Mouse (Mus musculus) embryo, embryonic 9.5 days (tissue): Measurements from ENCODE around the gene Sorbs2.
A peak's percentile ranks its signal among the peaks of the same experiment; 100 is the strongest.
"Not testable (repeated sequence)": the region's sequence is repeated elsewhere in the genome, so short reads cannot be mapped to it uniquely, and the experiment has no call there.

Experiments
- DNase-seq: peaks from one replicate; pipeline ENCODE4 v3.0.0-alpha.2; 2017; ENCODE audit errors: extremely low spot score

The Sorbs2 gene

GRCm38 (mm10) chr8:45844097-45844885, 336.7 kb downstream of the Sorbs2 start:
- no peak for DNase-seq

DNA sequence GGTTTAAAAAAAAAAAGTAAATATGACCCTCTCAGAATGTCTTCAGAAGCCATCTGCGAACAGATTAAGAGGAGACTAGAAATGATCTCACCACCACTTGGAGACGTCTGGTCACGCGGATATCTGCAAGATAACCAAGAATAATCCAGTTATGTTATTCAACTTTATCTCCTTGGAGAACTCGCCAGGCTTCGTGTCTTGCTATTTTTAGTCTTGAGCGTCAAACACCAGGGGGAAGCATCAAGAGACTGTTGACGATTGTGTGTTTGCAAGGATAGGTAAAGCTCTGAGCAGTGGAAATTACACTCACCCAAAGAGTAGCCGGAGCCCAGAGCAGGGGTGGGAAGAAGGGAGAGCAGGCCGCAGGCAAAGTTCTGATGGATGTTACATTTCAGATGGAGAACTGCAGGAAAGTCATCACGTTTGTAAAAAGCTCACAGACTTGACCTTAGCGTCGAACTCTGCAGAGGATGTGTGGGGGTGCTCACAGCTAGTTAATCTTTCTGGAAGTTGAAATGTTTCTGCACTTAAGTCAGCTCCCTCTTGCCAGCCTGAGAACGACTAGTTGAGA, 337.4 kb downstream of the Sorbs2 start:
- no peak for DNase-seq

DNA sequence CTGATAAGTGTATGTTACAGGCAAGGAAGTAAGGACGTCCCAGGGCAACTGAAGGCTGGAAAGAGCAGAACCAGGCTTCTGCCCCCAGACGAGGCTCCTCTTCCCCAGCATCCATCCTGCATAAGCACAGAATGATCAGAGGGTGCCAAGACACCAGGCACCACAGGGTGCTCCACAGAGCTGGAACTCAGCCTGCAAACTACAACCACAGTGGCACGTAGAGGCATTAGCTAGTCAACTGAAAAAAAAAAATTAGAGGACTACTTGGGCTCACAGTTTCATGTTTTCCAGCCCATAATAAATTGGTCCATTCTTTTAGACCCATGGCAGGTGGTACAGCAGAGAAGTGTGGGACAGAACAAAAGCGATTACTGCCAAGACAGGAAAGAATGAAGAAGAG, 338.3 kb downstream of the Sorbs2 start:
- DNase-seq, result no peak

DNA sequence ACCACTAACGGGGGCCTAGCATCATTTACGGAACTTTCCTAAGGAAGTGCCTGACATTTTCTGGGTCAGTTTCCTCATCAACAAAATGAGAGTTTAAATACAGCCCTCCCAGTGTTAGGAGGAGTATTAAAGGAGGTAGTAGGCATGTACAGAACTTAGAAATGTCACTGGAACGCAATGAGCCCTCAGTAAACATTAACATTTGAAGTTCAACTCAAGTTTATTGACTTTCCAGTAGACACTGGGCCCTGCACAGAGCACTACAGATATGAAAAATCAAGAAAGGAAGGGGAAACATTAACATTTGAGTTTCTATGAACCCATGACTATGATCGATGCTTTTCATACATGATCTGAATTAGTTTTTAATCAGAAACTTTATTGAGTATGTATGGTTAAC, 347.5 kb downstream of the Sorbs2 start:
- DNase-seq, result no peak

DNA sequence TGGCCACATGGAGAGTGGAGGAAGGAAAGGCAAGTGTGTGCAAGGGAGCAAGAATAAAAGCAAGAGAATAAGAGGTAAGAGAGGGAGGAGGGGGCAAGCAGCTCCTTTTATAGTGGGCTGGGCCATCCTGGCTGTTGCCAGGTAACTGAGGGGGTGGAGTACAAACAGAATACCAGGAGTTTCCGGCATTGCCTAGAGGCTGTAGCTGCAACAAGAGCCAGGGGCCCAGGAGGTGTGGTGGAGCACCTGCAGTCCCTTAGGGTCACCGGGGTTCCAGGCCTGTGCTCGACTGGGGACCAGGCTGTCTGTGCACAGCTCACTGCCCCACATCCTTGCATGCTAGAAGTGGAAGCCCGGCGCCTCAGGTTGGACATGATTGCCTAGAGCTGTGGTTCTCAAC, 350.1 kb downstream of the Sorbs2 start:
- no peak for DNase-seq

GRCm38 (mm10) chr8:45858391-45858790, 350.8 kb downstream of the Sorbs2 start:
- peak; percentile 17 for DNase-seq

- DNase-seq, result not testable (repeated sequence)
Observed at GRCm38 (mm10) chr8:45871587-45871986, 364.0 kb downstream of the Sorbs2 start.

- DNase-seq, result no peak
Observed at GRCm38 (mm10) chr8:45872077-45872476, 364.5 kb downstream of the Sorbs2 start.

DNA sequence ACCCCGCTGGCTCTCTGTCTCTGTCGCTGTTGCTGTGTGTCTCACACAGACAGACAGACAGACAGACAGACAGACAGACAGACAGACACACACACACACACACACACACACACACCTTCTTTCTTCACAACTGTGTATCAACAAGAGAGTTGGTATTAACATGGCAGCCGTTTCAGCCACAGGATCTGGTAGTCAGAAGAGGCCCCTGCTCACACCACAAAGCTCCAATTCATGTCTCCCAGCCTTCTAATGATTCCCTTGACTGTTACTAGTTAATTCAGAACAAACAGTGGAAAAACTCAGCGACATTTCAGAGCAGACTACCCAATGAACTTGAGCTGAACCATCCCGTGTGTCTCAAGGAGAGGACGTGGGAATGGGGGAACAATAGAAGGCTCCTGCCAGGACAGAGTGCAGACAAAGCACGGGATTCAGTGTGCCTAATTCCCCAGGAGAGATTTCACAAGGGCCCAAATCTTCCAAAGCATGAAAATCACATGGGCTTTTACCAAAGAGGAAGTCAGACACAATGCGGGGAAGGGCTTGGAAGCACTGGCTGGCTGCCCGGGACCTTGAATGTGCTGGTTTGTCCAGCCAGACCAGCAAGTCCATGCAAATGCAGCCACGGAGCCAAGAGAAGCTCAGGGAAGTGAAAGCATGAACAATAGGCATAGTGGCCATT, 367.5 kb downstream of the Sorbs2 start:
- DNase-seq, result peak; percentile 32

DNA sequence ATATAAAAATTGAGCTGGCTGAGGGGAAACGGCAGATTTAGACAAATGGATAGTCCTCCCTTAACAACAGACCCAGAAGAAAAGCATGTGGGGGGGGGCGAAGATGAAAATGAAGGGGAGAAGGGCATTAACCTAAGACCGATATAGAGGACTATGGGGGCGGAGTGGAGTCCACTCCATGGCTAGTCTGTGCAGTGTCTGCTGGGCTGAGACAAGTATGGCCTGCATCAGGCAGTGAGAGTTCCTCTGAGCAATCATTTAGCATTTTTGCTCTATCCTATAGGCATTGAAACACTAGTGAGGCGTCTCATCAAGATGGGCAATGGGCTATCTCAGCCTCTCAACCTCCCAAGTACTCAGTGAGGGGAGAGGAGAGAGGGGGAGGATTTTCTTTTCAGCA, 368.8 kb downstream of the Sorbs2 start:
- DNase-seq, result no peak
